Mouse (Mus musculus) CD4-positive, CD25-positive, alpha-beta regulatory T cell (primary cell): ENCODE measurements around the gene Gm8104. TPM values are rescaled to one million over a fixed set of nuclear protein-coding genes. Genes with fewer than 3 reads are reported as not detected.

Experiments
- polyA plus RNA-seq: library from polyadenylated mRNA; unstranded; fragments of 100-300 nt; shearing (Covaris generic); gene quantifications from one replicate; pipeline ENCODE4 v1.2.1, GENCODE M21; 2017

Gene Gm8104
- polyA plus RNA-seq = not detected

GRCm38 (mm10) chr14:43100301-43100700 lies at the start of gene Gm8104:
Gm8104 (plus strand) TSS chr14:43100601.

GRCm38 (mm10) chr14:43076543-43076942 lies 23.9 kb upstream of the Gm8104 start, which contains the start of gene Gm8094:
Gm8094 (minus strand) TSS chr14:43076643.

Other genes starting within 250 kb of the Gm8104 start
- gene Gm21977, start 247.1 kb upstream of the Gm8104 start, polyA plus RNA-seq = not detected
- not detected for gene Gm8082, start 107.0 kb upstream of the Gm8104 start, polyA plus RNA-seq
- not detected for gene Gm10376, start 85.0 kb upstream of the Gm8104 start, polyA plus RNA-seq
- not detected for gene Gm8094, start 24.0 kb upstream of the Gm8104 start, polyA plus RNA-seq
- gene Gm7233, start 79.3 kb downstream of the Gm8104 start, polyA plus RNA-seq = not detected
- not detected for gene Gm8122, start 134.7 kb downstream of the Gm8104 start, polyA plus RNA-seq
- not detected for gene Gm8126, start 158.0 kb downstream of the Gm8104 start, polyA plus RNA-seq
- 0.29 TPM for gene Gm9732, start 174.4 kb downstream of the Gm8104 start, polyA plus RNA-seq
- gene Gm8127, start 193.2 kb downstream of the Gm8104 start, polyA plus RNA-seq = not detected
- gene 1700001F09Rik, start 247.2 kb downstream of the Gm8104 start, polyA plus RNA-seq = not detected